Mouse (Mus musculus): ENCODE measurements at regions not wholly inside any gene's neighbourhood (a gene's known extent, or its start where the extent isn't known, plus 50 kb on each side); places are given as distances from the start of the nearest gene placed in this dataset.

DNA sequence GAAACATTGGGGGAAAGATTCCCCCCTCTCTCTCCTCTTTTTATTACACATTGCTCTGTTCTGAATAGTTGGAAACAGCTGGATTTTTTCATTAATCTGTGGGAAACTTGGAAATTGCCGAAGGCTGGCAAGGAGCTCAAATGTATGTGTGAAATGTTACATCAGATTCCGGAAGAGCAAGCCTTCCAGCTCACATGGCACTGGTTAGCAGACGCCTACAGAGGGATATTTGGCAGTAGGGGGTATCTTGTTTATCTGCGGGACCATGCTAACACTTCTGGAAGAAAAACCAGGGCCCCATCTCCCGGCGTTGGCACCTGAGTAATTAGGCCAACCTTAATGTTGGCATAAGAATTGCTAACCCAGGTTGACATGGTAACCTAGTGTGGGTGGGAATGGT, 183.0 kb downstream of the Enc1 start:
- DNase-seq (ENCODE audit: low read depth, low spot score) = no peak

DNA sequence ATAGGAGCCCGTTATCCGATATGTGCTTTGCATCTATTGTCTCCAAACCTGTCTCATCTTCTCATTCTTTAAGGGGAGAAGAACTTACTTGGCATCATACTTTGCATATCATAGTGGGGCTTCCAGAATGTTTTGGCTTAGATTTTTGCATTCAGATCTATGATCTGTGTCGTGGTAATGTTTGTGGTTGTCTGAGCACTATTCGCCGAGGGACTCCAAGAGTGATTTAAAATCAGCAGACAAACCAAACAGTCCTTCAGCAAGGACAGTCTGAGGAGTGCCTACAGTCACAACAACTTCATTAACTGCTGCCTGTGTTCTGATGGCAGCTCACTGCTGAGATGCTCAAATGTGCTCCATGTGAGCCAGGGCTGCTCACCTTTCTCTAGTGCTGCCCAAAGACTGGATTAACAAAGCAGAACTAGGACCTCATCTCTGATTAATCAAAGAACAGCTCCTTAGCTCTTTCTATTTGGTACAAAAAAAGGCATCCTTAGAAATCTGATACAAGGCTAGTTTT, 182.5 kb downstream of the Enc1 start:
- DNase-seq (ENCODE audit: low read depth, low spot score) = no peak

DNA sequence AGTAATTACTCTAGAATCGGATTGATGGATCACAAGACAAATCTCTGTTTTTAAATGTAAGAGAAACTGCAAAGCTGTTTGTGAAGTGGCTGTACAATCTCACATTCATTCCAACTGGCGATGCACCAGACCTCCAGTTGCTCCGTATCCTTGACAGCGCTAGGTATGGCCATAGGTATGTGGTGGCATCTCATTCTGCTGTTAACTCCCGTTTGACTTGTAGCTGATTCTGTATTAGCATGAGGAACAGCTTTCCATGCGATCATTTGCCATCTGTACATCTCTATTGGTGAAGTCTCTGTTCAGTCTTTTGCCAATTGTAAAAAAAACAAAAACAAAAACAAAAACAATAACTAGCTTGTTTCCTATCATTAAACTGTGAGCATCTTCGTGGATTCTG, 182.0 kb downstream of the Enc1 start:
- no peak for DNase-seq (ENCODE audit: low read depth, low spot score)

DNA sequence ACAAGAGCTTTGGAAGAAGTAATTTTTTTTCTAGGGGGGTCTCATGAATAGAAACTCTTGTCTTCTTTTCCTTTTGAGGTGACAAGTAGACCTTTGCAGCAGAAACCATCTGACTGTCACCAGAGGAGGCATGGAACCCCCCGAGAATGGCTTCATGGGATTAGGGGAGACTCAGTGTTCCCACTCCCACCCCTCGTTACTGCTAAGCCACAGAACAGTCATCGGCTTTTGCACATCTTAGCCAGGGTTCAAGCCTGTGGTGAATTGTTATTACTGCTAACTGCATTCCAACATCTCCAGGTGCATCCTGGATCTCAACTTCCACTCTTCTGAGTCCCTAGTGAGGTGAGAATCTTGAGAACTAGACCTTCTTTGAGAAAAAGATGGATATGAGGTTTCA, 180.9 kb downstream of the Enc1 start:
- no peak for DNase-seq (ENCODE audit: low read depth, low spot score)

DNA sequence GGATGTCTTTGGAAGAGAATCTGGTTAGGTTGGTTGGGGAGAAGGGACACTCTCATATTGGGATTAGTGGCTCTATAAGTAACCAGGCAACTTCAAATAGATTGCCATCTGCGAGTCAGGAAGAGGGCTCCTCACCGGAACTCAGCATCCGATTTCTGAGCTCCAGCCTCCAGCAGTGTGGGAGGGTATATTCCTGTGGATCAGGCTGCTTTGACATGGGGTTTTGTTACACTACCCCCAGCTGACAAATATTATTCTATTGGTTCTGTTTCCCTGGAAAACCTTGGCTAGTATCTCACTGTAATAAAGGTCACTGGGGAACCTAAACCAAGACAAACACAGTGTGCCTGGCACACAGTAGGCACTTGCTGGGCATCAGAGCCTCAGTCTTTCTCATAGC, 179.9 kb downstream of the Enc1 start:
- no peak for DNase-seq (ENCODE audit: low read depth, low spot score)

DNA sequence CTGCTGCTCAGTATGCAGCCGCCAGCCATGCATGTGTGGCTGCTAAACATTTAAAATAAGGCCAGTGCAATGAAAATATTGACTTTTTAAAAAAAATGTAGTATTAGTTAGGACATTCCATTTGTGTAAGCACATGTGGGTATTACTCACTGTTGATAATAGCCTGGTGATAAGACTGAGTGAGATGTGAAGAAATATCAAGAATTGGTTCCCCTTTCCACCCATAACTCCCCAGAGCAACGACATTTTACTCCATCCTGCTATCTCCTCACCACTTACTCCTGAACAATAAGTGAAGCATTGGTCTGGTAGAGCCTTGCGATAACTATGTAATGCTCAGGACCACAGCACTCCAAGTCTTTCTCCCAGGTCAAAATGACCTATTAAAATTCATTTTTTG, 178.2 kb downstream of the Enc1 start:
- no peak for DNase-seq (ENCODE audit: low read depth, low spot score)

DNA sequence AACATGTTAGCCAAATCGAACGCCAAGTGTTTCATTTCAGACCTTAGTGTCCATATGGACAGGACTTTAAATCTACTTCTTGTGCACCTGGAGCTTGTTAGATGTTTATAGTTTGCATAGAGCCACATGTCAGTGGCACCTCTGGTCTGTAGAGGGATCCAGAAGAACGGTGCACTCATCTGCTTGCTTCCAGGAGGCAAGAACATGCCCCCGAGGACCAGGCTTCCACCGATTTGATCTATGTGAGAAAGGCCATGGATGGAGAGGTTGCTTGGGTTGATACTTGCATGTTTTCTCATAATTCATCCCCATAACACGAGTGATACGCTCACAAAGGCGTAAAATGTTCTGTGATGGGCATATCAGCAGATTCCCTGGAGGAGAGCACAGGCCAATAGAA, 177.8 kb downstream of the Enc1 start:
- no peak for DNase-seq (ENCODE audit: low read depth, low spot score)

DNA sequence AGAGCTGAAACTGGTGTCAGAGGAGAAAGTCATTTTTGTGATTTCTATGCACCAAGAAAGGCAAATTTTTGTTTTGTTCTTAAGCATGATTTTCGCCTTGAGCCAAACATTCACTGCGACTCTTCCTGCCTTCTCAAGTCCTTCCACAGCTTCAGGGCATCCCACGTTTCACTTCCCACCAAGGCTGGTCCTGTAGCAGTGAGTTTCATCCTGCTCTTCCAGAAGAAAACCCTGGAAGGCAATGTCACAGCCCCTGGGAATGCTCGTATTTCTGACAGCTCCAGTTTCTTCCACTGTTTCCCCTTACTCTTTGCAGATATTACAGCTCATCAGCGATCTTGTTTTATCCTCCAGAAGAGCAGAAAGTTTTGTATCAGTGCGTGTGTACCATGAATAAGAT, 177.2 kb downstream of the Enc1 start:
- DNase-seq (ENCODE audit: low read depth, low spot score) = no peak

DNA sequence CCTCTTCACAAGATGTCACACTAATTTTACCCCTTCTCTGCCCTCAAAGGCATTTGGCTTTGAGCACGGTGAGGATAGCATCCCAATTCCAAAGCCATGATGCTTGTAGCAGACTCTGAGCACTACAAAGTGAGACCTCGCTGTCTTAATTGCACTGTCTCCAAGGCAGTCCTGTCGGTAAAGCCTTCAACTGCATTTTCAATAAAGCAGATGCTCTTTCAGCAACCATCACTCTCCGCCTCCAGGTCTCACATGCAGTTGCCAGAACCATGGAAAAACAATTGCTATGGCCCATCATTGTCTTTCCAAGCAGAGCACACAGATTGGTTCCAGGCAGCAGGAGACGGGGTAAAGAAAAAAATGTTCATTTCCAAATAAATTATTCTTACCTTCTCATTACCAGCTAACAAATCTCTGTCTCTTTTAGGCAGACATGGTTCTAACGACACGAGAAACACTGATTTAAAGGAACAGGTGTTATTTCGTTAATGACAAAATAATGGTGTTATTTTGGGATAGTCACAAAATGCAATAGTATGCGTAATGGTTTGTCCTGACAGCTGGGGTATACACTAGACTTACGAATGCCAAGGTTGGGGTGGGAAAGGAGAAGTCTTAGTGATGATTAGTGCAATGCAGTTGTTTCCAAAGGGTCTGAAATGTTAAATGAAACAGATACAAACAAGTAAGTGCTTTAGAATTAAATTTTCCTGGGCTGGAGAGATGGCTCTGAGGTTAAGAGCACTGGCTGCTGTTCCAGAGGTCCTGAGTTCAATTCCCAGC, 175.2 kb downstream of the Enc1 start:
- DNase-seq (ENCODE audit: low read depth, low spot score) = no peak

DNA sequence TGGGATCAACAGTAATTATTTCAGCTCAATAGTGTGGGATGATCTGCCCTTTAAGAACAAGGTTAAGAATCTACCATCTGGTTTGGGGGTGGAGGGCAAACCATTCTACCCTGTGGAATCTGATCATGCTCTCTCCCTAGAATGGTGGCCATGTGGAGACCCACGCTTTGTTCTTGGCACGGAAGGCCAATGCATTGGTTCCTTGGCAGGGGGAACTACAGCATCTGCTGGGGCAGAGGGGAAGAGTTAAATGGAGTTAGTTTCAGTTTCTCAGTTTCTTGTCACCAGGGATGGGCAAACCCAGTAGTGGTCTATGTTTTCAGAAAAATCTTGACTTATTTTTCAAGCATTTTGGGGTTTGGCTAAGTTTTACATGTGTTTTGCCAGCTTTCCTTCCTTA, 174.5 kb downstream of the Enc1 start:
- DNase-seq (ENCODE audit: low read depth, low spot score) = no peak

DNA sequence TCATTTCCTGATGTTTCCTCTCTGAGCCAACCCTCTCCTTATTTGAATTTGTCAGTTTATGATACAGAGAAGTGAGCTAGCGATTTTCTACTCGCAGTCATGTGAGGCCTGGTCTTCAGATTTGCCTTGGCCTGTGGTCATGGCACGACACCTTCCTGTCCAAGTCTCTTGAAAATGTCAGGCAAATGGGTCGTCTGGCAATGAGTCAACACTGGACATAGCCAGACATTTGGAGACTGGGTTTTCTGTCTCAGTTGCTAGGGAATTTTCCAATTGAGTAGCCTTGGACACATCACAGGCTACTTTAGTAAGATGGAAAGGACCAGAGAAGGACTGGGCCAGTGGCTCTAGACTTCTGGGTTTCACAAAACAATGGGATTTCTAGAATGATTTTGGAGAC, 171.2 kb downstream of the Enc1 start:
- no peak for DNase-seq (ENCODE audit: low read depth, low spot score)

DNA sequence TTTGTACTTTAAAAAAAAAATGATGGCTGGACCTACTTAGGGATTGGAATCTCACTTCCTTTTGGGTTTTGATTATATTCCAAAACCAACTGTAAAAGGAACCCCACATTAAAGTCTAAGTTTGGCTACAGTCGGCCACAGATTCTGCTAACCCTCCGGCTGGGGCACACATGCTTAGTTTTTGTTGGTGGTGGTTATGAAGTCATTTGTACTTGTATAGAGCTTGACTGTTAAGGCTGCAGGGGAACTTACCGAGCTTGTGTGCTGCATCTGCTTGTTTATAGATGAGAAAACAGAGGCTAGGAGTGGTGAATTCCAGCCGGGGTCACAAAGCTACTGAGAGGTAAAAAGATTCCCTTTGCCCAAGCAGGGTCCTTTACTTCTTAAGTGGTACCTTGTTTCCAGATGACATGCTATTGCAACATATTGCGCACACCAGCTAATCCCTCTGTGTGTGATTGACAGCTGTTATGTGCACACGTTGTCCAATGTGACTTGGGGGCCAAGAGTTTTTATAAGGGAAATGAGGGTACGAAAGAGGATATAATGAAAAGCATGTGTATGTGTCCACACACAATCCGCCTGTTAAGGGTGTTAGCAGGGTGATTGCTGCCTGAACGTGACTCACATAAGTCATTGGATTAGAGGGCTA, 169.8 kb downstream of the Enc1 start:
- no peak for DNase-seq (ENCODE audit: low read depth, low spot score)

DNA sequence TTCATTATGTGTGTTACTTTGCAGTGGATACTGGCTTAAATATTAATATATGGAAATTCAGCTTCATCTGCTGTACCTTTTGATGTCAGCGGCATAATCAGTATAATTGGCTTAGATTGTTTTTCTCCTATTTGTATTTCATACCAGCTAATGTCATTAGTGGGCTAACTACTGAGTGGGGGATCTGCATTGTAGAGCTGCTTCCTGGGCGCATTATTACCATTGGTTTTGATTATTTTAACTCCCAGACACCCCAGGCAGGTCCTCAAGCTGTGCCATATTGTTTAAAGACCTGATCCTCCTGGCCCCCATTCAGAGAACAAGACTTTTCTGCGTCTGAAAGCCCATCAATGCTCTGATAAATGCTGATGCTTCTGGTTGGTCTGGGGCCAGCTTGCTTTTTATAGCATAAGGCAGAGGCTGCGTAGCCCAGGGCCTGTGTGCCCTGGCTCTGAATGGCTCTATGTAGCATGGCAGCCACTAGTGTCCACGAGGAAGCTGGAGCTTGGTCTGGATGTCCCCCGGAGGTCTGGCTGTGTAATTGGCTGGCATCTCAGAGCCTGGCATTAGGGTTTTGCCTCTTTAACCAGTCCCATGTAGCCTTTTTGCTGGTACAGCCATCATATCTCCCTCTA, 169.1 kb downstream of the Enc1 start:
- no peak for DNase-seq (ENCODE audit: low read depth, low spot score)

DNA sequence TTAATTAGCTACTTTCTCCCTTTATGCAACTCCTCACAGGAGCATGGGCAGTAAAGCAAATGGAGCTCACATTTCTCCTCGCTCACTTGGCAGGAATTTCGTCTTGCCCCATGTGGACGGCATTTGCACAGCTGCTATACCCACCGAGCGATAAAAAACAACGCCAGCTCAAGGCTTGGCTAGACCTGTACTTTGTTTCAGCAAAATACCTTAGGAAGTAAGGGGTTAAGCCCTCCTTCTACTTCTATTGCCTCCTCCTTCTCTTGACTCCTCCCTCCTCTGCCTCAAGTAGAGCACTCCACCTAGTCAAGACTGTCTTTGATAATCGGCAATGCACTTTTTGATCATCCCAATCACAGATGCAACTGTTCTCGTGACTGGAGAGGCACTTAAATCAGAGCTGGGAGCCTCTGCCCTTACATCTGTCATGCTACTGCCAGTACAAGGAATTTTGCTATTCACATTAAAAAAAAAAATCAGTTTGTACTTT, 168.4 kb downstream of the Enc1 start:
- DNase-seq (ENCODE audit: low read depth, low spot score) = peak; percentile 41

DNA sequence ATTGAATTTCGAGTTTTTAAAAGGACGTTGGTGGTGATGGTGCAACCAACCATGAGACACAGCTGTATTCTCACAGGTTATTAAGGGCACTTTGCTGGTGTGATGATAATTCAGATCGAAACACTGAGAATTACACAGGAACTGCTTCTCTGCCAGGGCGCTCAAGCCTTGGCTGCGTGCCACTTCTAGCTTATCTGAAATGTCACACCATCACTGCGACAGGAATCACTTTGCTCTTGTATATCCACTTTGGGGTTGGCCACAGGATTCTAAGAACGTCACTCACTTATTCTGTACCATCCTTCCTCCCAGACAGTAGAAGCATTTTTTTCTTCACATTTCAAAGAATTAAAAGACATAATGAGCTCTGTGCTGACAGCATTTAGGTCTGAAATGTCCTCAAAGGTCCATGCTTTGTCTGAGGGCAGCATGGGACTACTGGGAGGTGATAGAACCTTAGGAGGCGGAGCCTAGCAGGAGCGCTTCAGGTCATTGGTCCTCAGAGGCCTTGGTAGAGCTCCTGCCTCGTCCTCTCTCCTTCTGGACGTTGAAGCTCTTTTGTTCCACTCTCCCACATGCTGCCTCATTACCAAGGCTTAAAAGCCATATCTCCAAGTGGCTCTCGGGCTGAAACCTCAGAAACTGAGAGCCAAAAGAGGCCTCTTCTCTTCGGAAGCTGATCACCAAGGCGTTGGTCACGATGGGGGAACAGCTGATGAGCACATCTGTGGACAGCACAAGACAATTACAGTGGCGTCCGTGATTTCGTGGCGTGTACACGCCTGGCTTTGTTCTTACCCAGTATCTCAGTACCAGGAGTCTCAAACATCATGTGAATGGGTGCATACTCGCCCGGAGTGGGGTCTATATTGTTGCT, 167.7 kb downstream of the Enc1 start:
- DNase-seq (ENCODE audit: low read depth, low spot score) = no peak

DNA sequence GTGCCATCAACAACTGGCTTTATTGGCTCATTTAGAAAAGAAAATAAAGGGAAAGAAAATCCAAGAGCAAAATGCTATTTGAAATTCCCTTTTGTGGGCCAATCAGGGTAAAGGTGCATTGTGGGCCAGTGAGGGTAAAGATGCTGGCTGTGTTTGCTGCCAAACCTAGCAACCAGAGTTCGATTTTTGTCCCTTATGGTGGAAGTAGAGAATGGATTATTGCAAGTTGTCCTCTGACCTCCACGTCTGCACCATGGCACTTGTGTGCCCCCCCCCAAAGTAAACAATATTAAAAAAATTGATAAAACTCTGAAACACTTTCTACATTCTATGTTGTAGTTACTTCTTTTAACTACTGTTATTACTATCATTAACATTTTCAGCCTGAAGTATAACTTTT, 166.9 kb downstream of the Enc1 start:
- DNase-seq (ENCODE audit: low read depth, low spot score) = no peak

DNA sequence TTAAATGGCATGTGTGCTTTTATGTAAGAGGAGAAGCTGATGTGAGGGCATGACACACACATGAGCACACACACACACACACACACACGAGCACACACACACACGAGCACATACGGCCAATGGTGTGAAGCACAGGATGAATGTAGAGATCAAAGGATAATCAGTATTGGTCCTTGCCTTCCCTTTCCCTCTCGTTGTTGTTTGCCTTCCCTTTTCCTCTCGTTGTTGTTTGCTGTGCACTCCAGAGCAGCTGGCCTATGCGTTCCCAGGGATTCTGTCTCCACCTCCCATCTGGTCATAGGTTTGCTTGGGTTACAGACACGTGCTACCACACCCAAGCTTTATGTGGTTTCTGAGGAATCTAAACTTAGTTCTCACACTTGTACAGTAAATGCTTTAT, 165.8 kb downstream of the Enc1 start:
- DNase-seq (ENCODE audit: low read depth, low spot score) = no peak

DNA sequence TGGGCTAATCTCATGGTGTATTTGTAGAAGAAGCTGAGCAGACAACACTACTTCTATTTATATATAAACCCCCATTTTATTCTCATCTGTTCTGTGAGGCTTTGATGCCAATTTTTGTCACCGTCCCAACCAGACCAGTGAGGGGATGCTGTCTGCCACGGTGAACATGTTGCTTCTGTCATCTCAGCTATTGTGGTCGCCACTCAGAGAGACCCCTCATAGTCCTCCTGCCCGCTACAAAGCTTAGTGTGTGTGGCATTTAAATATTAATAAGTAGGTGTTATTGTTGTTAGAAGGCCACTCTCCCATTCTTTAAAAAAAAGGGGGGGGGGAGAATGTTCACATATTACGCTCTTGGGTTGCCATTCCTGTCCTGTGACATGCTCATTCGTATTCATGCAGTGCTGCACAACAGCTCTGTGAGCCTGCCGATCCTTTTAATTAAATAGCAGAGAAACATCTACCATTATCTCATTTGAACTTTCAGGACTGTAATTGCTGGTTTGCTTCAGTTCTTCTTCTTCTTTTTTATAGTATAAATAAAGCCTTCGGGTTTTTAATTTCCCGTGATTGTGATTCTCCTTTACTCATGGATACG, 161.4 kb downstream of the Enc1 start:
- DNase-seq (ENCODE audit: low read depth, low spot score) = no peak

DNA sequence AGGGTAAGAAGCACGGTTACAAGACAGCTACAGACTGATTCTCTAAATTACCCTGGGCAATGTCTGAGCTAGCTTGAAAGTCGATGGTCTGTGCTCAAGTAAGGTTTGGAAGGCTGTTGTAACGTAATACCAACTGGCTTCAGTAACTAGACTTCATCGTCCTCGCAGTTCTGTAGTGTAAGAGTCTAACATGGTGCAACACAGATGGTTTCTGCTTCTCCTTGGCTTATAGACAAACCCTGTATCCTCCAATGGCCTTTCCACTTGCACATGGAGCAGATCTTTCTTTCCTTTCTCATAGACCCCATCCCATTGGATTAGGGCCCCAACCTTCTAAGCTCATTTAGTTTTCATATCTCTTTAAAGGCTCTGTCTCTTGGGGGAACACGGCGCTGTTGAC, 160.7 kb downstream of the Enc1 start:
- DNase-seq (ENCODE audit: low read depth, low spot score) = no peak

DNA sequence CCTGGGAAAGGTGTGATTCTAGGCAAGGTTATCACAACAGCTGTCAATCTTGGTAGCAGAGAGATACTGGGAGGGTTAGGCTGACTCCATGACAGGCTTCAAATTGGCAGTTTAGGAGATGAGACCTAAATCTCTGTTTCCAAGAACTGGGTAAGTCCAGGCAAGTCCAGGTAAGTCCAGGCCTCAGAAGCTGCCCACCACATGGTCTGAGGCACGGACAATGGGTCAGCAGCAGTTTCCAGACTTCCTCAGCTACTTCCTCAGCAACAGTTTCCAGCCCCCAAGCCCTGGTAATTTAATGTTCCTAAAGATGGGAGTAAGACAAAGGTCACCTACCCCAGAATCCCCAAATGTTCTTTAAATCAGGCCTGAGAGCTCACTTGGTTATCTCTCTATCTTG, 157.1 kb downstream of the Enc1 start:
- no peak for DNase-seq (ENCODE audit: low read depth, low spot score)

DNA sequence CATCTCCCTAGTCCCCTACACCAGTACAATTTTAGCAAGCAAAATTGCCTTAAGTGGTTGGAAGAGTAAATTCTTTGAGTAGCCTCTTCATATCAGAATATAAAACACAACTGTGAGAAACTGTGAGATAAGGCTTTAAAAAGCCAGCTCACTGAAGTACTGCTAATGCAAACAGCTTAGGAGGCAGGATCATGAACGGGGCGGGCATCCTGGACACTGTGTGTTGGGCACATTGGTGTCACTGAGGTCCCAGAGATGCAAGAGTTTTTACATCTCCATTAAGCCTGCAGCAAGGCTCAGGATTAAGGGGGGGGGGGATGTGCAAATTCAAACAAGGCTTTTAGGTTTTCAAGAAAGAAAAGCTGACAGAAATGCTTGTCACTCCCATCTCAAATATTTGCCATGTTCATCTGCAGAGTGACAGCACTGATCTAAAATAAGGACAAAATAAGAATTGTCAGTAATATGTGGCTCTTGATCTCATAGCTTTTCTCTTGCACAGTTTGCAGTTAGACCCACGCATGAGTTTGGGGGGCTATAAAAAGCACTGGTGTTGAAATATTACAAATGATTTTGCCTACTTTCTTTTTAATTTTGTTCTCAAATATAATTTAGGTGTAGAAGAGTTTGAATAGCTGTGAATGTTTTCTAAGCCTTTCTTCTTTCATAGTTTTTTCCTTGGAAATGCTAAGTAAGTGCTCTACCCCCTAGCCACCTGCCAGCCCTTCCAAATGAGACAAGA, 156.2 kb downstream of the Enc1 start:
- DNase-seq (ENCODE audit: low read depth, low spot score) = no peak

Measured in ES-CJ7 (cell line).